Mouse (Mus musculus) small intestine, adult 2 months (tissue): ENCODE measurements around the gene Armc9.

Experiments
- CTCF ChIP-seq: fragments of 200-500 bp; IDR thresholded peaks from 2 replicates; pipeline ENCODE4 v1.5.1; 2012; ENCODE audit warnings: low read depth, mild to moderate bottlenecking, control low read depth, inconsistent platforms, low read length, moderate library complexity, mixed read lengths; ENCODE audit not compliant: insufficient replicate concordance, insufficient read length; ENCODE audit errors: extremely low read depth
- POLR2A ChIP-seq: fragments of 200-500 bp; IDR thresholded peaks from 2 replicates; pipeline ENCODE4 v1.6.1; 2012; ENCODE audit warnings: low read depth, mild to moderate bottlenecking, control low read depth, inconsistent platforms, low read length, moderate library complexity

- TF ChIP-seq CTCF (no peak), POLR2A (no peak)
Measured at GRCm38 (mm10) chr1:86245301-86246085, 90.9 kb downstream of the Armc9 start.
